Mouse (Mus musculus) spleen, adult 18-20 months (tissue): Measurements from ENCODE around the gene Hspa8.
"Not testable (repeated sequence)": the region's sequence is repeated elsewhere in the genome, so short reads cannot be mapped to it uniquely, and the experiment has no call there.

Experiments
- DNase-seq, 2 experiments: peaks; one replicate each; pipeline ENCODE4 v3.0.0; 2022; ENCODE audit warnings: mixed read lengths in 2 of 2

The Hspa8 gene

DNA sequence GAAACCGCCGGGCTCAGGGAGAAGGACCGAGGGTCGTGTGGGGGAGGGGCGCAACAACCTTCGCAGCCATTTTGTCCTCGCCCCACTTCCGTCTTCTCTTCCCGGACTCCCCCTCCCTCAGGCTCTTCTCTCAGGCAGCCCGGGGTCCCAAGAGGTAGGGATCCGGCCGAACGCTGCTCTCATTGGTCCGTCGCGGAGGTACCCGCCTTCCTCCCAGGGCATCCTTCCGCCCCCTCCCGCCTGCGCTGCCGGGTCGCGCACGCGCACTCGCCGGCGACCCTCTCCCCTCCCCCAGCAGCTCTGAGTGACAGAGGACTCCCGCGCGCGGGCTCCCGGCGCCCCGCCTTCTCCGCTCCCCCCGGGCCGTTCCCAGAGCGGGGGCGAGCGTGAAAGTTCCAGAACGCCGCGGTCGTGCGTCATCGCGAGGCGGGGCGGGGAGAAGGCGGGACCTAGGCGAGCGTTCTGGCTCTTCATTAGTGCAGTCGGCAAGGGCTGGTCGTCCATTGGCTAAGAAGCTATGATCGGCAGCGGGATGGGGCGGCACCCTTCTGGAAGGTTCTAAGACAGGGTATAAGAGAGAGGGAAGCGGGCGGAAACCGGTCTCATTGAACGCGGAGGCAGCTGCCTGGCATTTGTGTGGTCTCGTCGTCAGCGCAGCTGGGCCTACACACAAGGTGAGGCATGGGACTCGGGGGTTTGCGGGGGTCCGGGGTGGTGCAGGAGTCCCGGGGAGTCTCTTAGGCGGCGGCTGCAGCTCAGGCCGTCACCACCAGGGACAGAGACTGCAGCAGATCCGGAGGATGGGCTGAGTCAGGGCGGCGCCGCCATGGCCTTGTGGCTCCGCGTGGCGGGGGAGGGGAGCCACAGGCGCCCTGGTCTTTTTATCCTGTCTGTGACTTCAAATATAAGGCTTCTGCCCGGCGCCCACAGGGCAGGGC is at the start of gene Hspa8:
Hspa8 (plus strand) TSS at position 310 of the 938 bp plus-strand sequence.
- peak; percentile 100 for DNase-seq

DNA sequence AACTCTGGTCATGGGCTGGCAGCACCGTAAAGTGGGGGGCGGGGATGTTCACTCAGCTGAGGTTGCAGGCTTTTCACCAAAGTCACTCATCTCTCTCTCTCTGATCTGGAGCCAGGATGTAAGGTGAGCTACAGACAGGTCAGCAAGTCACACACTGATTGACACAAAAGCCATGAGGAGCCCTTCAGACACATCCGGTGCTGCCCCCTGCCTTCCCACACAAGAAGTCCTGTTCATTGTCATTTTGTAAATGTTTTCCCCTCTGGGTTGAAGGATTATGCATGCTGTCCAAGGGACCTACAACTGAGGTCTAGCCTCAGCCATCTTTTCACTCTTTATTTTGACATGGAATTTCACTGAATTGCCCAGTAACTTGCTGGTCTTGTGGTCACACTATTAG is 49.0 kb upstream of the Hspa8 start:
- DNase-seq = no peak

DNA sequence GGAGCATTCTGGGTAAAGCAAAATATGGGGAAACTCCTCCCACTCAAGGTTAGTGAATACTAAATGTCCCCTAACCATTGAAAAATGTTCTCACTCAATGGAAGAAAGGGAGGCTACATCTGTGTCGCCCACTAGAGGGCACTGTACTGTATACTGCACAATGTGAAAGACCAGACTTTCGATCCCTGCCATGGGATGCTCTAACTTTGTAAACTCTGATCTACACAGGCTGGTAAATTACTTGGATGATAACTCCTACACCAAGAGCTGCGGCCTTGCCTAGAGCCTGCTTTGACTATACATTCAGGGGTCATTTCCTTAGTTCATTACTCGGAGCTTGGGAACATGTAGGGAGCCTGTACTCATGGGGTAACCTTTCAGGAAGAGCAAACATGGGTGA is 44.4 kb upstream of the Hspa8 start:
- peak in 1 of 2 experiments; percentile 50 for DNase-seq

DNA sequence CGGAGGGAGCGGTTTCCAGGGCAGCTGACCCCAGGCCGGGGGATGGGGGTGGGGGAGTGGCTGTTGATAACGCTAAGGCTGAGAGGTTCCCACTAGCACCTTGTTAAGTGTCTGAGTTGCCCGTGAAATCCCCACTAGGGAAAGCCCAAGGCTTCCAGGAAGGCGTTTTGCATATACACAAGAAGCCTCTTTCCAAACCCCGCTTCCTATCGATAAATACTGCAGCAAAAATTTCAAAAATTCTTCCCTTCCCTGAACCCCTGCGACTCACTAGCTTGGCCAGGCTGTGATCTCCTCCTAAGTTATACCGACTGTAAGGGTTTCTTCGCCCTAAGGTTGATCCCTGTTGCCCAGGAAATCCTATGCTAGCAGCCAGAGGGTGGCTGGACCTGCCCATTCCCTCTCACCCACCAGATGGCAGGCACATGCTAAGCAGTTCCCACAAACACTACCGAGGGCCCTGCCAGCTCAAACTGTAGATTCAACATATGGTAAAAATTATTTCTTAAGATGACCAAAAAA is 43.6 kb upstream of the Hspa8 start:
- DNase-seq = peak in 1 of 2 experiments; percentile 32

DNA sequence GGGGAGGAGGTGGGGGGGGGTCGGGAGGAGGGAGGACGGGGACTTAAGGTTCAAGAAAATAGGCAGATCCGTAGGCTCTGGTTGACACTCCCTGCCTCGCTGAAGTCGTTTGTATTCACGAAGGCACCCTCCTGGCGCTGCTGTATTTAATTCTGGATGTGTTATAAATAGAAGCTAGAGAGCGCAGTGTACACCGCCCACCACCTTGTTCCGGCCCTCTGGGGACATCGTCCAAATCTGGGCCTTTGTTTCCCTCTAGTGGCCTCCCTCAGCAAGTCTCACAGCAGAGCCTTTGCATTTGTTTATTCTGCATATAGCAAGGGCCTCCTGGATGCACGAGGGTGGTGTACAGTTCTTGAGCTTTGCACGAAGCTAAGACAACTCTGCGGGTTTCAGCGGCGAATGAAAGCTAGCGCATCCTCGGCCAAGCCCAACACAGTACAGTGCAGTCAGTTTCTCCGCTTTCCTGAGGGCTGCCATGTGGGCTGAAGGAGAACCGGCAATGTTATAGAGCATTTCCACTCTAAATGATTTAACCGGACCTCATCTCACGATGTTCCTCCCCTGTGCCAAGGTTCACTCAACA is 43.0 kb upstream of the Hspa8 start:
- peak; percentile 53 to 57 for DNase-seq

DNA sequence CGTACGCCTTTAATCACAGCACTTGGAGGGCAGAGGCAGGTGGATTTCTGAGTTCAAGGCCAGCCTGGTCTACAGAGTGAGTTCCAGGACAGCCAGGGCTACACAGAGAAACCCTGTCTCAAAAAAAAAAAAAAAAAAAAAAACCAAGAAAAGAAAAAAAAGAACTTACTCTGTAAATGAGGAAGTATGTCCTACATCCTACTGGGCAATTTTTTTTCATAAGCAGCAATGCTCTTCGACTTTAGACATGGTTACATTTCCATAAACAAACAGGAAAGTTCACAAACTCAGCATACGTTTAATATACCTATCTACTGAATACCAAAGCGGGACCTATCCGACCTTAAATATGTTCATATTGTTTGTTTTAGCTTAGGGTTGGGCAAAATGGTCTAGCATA is 38.4 kb upstream of the Hspa8 start:
- DNase-seq = no peak

DNA sequence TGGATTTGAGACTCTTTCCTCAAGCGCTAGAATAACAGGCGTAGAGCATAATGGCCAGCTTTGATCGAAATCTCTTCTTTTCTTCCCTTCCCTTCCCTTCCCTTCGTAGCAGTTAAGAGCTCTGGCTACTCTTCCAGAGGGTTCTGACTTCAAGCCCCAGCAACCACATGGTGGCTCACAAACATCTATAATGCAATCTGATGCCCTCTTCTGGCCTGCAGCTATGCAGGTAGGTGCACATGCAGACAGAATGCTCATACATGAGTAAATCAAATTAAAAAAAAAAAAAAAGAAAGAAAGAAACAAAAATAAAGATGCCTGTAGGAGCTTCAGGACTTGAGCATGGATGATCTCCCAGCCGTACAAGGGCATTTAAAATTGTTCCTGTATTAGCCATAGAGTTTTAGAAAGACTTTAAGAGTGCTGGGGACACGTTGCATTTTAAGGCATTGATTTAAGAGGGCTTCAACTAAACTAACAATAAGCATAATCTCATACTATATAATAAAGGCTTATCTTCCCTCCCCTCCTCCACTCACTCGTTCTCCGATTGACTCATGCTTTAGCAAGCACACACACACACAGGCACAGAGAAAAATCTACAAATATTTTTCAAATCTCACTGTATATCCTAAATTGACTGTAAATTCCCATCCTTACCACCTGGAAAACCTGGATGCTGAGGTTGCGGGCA is 35.8 kb upstream of the Hspa8 start:
- no peak for DNase-seq

DNA sequence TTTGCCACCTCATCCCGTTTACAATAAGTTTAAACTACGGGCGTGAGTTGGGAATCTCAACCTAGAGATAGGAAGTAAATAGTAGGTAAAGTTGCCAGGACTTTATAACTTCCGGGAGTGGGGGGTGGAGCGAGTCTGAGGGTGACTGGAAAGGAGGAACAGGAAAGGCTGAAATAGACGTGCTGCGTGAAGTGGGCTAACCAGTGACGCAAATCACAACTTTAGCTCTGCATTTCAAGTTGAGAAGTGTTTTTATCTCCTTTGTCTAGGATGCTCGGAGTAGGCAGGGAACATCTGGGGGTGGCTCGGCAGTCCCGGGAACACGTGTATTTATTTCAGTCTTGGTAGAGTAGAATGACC is 35.2 kb upstream of the Hspa8 start:
- no peak for DNase-seq

DNA sequence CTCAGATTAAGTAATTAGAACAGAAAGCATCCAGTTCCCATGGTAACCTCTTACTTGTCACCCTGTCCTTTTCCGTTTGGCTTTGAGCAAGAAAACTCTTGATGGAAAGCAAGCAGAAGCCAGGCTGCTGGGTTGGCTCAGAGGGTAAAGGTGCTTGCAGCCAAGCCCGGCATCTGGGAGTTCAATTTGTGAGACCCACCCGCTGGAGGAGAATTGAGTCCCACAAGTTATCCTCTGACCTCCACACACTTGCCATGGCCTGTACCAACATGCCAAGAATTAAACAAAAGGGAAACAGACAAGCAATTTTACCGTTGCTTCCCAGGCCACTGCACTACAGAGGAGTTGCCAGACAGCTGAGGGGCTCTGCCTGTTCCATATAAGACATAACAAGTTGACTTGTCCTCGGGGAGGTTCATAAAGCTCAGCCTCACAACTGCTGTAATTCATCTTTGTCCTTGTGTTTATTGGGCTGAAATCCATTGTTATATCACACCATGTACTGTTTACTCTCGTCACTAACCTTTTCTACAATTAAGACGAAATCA is 34.7 kb upstream of the Hspa8 start:
- no peak for DNase-seq

DNA sequence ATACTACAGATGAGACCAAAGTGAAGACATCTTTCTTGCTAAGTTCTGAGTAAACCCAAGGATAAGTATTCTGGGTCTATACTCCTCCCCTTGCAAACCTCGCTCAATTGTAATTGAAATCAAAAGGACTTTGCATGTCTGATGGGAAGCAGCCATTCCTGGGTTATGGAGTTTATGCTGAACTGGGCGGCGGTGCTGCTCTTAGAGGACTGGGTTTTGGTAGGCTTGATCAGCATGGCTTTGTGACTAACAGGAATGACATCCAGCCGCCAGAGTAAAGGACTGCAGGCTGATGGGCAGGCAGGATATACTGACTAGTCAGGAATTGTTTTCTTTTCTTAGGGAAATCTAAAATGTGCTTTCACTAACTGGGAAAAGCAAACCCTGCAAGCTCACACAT is 32.8 kb upstream of the Hspa8 start:
- DNase-seq = no peak

DNA sequence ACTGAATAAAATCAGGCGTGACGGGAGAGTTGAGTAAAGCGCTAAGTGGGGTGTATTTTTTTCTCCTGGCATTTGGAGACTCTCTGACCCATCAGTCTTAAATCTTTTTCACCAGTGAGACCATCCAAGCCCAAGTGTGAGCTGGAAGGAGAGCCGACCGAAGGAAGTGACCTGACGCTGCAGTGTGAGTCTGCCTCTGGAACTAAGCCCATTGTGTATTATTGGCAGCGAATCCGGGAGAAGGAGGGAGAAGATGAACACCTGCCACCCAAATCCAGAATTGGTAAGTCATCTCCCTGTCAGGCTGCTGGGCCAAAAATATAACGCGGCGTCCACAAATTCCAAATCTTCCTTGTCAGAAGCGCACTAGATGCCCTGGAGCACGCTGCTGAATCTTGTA is 28.5 kb upstream of the Hspa8 start:
- no peak for DNase-seq

DNA sequence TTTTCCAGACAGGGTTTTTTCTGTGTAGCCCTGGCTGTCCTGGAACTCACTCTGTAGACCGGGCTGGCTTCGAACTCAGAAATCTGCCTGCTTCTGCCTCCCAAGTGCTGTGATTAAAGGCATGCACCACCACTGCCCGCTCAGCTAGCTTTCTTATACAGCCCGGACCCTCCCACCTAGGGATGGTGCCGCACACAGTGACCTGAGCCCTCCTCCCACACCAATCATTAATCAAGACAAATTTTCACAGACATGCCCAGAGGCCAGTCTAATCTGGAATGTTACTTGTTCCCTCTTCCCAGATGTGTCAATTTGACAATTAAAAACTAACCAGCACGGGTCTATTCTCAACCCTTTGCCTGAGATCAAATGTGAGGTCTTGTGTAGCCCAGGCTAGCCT is 27.6 kb upstream of the Hspa8 start:
- DNase-seq = not testable (repeated sequence)

DNA sequence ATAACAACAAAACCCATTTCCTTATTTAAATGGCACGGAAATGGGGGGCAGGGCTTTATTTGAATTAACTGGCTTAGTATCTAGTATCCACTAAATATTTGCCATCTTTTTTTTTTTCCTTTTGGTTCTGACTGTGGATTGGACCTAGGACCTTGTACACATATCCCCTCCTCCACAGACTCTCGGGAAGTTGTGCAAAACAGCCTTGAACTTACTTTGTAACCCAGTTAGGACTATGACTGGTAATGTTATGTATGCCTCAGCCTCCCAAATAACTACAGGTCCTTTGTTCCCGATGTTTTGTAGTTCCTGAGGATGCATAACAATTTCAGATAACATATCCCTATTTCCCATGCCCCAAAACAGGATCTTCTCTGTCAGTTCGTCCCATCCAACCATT is 26.9 kb upstream of the Hspa8 start:
- no peak for DNase-seq

DNA sequence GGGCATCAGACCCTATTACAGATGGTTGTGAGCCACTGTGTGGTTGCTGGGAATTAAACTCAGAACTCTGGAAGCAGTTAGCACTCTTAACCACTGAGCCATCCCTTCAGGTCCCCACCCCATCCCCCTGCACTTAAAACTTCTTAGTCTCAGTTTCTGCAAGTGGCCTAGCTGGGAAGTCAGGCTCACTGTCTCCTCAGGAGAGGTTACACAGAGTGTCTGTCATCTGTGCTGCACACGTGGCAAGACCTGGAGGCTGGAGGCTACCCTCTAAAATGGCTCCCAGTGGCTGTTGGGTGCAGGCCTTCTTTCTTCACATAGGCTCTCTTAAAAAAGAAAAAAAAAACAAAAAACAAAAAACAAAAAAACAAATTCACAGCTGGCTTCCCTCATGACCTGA is 24.7 kb upstream of the Hspa8 start:
- DNase-seq = no peak

DNA sequence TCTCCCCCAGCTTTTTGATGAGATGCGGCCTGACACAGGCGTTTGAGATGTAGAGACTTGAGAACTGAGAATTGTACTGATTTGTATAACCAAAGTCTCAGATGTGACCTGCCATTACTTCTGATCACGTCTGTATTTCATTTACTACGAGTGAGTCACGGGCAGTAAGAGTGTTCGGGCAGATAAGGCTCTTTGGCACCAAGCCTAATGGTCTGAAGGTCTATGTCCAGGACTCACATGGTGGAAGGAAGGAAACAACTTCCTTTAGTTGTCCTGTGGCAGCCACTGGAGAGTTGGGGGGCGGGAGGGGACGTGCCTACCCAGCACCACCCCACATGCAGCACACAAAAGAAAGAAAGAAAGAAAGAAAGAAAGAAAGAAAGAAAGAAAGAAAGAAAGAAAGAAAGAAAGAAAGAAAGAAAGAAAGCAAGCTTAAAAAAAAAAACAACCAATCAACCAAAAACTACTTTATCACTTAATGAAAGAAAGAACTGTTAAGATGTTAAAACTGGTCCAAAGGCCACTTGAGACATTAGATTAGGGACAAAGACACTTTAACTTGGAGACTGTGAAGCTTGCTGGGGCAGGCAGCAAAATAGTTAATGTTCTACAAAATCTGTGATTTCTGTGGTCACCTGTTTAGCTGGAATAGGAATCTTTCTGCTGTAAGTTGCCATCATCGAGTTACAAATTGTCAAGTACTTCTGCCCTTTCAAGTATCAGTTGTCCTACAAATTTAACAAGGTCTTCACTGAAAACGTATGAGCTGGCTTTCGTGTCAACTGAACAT is 24.1 kb upstream of the Hspa8 start:
- DNase-seq = no peak

DNA sequence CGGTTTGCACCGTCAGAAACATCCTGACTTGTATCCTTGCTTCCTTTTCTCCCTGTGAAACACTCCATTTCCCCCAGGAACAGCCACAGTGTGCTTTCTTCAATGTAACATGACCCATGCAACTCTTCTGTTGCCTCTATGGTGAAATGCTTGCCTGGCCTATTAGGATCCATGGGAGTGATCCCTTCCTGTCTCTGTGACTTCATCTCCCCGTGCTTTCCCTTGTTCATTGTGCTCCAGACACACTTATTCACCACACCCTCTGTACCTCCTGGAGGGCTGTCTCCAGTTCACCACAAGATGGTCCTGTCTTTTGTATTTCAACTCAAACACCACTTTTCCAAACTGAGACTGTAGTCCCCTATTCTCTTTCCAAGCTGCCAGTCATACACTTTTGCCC is 20.7 kb upstream of the Hspa8 start:
- no peak for DNase-seq

DNA sequence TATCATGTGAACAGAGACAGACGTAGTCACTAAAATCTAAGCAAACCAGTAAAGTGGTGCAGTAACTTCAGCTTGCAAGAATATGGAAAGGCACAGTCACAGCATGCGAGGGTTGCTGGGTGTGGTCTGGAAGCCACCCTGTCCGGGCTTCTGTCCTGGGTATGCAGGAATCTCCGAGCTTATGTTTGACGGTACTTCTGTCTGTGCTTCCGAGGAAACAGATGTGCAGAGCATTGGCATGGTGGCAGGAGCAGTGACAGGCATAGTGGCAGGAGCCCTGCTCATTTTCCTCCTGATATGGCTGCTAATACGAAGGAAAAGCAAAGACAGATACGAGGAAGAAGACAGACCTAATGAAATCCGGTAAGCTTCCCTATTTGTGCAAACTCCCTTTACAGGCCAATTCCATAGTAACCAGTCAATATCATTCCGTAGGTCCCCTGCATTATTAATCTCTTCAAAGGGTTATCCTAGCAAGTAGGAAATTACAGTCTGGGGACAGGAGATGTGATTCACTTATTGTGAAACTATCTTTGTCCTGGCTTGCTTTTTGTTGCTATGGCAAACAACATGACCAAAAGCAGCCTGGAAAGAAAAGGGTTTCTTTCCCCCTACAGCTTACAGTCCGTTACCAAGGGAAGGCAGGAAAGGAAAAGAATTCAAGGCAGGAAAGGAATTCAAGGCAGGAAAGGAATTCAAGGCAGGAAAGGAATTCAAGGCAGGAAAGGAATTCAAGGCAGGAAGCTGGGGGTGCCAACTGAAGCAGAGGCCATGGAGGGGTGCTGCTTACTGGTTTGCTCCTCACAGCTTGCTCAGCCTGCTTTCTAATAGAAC is 19.7 kb upstream of the Hspa8 start:
- no peak for DNase-seq

DNA sequence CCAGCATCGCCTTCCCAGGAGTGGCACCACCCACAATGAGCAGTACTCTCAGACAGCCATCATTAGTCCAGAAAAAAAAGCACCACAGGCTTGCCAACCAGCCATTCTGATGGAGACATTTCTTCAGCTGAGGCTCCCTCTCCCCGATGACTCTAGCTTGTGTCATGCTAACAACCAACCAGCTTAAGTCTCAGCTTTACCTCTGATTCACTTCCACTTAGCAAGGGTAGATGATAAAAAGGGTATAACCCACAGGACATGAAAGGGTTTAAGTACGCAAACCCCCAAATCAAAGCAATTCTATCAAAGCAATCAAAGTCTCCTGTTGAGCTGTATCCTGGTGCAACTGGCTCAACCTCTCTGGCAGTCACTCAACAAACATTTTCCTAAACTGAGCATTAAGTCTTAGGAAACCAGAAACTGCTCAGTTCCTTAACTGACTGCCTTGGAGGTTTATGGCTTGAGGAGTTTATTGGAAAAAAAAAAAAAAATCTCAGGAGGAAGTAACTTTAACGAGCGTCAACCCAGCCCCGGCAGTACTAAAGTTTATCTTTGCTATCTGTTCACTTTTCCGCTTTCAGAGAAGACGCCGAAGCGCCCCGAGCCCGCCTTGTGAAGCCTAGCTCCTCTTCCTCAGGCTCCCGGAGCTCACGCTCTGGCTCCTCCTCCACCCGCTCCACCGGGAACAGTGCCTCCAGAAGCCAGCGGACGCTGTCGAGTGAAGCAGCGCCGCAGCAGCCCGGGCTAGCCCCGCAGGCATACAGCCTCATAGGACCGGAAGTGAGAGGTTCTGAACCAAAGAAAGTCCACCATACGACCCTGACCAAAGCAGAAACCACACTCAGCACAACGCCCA is 18.8 kb upstream of the Hspa8 start:
- peak; percentile 42 to 55 for DNase-seq

DNA sequence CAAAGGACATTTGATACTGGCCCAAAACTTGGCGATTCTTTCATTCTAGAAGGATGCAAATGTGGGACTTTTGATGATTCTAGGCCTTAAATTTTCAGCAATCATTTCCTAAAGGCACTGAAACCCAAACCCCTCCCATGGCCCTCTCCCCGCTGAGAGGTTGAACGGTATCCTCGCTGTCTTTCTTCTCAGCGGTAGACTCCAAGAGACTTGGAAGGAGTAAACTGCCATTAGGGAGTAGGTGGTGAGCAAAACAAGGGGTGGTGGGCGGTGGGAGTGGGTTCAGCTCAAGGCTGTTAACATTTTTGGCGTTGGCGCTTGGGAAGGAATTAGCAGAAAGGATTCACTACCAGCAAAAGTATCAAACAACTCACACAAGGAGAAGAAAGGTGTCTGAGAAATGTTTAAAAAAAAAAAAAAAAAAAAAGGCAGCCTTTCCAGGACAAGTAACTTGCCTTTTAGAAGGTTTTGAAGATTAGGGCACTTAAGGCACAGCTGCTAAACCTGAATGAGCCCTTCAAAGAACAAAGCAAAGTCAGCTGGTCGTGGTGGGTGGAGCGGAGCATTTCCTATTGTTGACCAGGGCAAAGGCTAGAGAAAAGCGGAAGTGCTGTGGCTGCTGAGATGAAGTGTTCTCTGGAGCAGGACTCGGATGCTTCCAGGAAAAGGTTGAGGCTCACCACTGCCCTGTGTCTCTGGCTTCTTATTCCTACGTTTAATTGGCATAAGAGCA is 17.0 kb upstream of the Hspa8 start:
- DNase-seq = peak; percentile 62 to 69
